In the genomic region with DNA sequence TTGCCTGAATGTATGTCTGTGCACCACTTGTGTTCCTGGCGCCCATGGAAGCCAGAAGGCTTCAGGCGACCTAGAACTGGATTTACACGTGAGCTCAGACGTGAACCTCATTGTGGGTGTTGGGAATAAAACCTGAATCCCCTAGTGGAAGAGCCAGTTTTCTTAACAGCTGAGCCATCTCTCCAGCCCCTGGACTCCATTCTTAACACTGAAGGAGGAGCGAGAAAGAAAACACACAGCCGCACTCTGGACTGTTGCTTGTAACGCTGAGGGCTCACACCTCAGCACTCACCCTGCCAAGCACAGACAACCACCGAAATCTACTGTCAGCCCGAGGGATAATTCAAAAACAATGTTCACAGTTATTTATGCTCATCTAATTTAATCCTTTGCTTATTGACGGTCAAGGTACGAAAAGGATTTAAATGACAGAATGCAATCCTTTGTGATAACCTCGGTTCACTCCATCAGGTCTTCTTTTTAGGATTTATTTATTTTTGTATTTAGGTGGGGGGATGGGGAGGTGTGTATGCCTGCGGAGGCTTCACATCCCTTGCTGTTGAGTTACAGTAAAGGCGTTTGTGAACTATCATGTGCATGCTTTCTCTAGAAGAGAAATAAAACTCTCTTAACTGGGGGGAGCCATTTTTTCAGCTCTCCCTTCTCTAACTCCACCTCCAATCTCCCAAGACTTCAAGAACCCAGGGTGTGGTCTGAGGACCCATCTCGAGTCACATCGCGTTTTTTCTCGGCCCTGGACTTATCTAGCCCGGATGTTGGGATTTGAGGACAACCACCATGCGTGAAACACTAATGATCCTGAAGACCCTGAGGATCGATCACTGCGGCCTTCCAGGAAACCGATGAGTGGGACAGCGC, we compare ENCODE assay signal across 8 mouse cellular contexts. TPM values are rescaled to one million over a fixed set of nuclear protein-coding genes. Genes with fewer than 3 reads are reported as not detected.
DNase-seq lines count a peak whose midpoint lies in the region; ATAC-seq and TF ChIP-seq lines count a peak whose summit lies in the region.

A gene (plus strand): TSS at position 764 of the 879 bp plus-strand sequence.

- H3K27ac ChIP-seq in embryonic facial prominence, embryonic 13.5 days = peak within 1 kb of the TSS; percentile 63
- peak within 1 kb of the TSS; percentile 77 to 87 for H3K27ac ChIP-seq in heart, embryonic 14.5 days (replicated peaks in 1 of 2; ENCODE audit: control insufficient read depth in 1 of 2, insufficient read depth in 1 of 2, low read depth in 2 of 2, low read length in 2 of 2)

- 7% methylated on average over 24 of the region's 24 CpGs for WGBS in embryonic facial prominence, embryonic 13.5 days
- 3% methylated on average over 24 of the region's 24 CpGs for WGBS in heart, embryonic 14.5 days

- intact Hi-C loops in left cerebral cortex, postnatal 25 days (cut with DNase I) = loop anchor here (1.0 to 5.0 kb wide), 2 partner anchors 176 to 717 kb away; no protein-coding TSS in a partner anchor

- no peaks in the 10 kb centered on the region for H3K9me3 ChIP-seq in embryonic facial prominence, embryonic 13.5 days
- H3K9me3 ChIP-seq in heart, embryonic 14.5 days (ENCODE audit: control insufficient read depth, low read length) = no peaks in the 10 kb centered on the region

- H3K4me2 ChIP-seq in embryonic facial prominence, embryonic 13.5 days = peak within 1 kb of the TSS; percentile 61
- peak within 1 kb of the TSS; percentile 78 for H3K4me2 ChIP-seq in heart, embryonic 14.5 days (ENCODE audit: low read length)
- peak within 1 kb of the TSS; percentile 81 for H3K4me2 ChIP-seq in myocyte (ENCODE audit: low read depth)

- peak within 1 kb of the TSS; percentile 74 for H3K4me3 ChIP-seq in embryonic facial prominence, embryonic 13.5 days
- peak within 1 kb of the TSS; percentile 89 to 95 for H3K4me3 ChIP-seq in heart, embryonic 14.5 days (ENCODE audit: control insufficient read depth in 1 of 2, insufficient read depth in 1 of 2, low read depth in 1 of 2, low read length in 2 of 2)
- peak within 1 kb of the TSS; percentile 71 for H3K4me3 ChIP-seq in myocyte

- TF ChIP-seq POLR2A in myocyte (IDR thresholded peaks at IDR 0.05; ENCODE audit: insufficient read length, low read depth) = no peak

- no peak for ATAC-seq in embryonic facial prominence, embryonic 13.5 days (ENCODE audit: insufficient number of reproducible peaks, insufficient read depth, low FRiP score, low TSS enrichment, low read depth)
- no peak; the same call in 1 of the 2 replicates for ATAC-seq in heart, embryonic 14.5 days (ENCODE audit: insufficient number of reproducible peaks, insufficient read depth, low FRiP score, low read depth)

- peaks cover 23% of the 10 kb centered on the region for H3K4me1 ChIP-seq in embryonic facial prominence, embryonic 13.5 days
- H3K4me1 ChIP-seq in heart, embryonic 14.5 days (ENCODE audit: control insufficient read depth in 2 of 2, insufficient read depth in 2 of 2, low read length in 2 of 2) = peaks cover 5 to 20% of the 10 kb centered on the region in 2 experiments; a peak in 3 of 4 replicates

- no peak for DNase-seq in frontal cortex, adult 2 months (ENCODE audit: extremely low spot score in 1 of 2, low spot score in 1 of 2)
- DNase-seq in frontal cortex, postnatal 25 days (ENCODE audit: low spot score in 2 of 2) = no peak
- peak; percentile 90 for DNase-seq in ES-CJ7 (ENCODE audit: low read depth, low spot score)
- DNase-seq in left cerebral cortex, postnatal 25 days (ENCODE audit: low spot score in 2 of 2) = peak in 1 of 2 experiments; percentile 19
- no peak for DNase-seq in thymus, postnatal 36 days

- H3K27me3 ChIP-seq in embryonic facial prominence, embryonic 13.5 days = no peaks in the 10 kb centered on the region
- H3K27me3 ChIP-seq in heart, embryonic 14.5 days (ENCODE audit: control insufficient read depth, insufficient read depth, low read length) = no peaks in the 10 kb centered on the region
- H3K27me3 ChIP-seq in myocyte (ENCODE audit: control insufficient read depth, insufficient read depth, insufficient read length) = no peaks in the 10 kb centered on the region

- peaks cover 7% of the 10 kb centered on the region for H3K36me3 ChIP-seq in embryonic facial prominence, embryonic 13.5 days
- peaks cover 7% of the 10 kb centered on the region for H3K36me3 ChIP-seq in heart, embryonic 14.5 days (ENCODE audit: control insufficient read depth, insufficient read depth, low read length)
- peaks cover 14% of the 10 kb centered on the region for H3K36me3 ChIP-seq in myocyte (ENCODE audit: control insufficient read depth, insufficient read depth)

- H3K79me2 ChIP-seq in myocyte (ENCODE audit: control insufficient read depth, insufficient read depth) = peaks cover 36% of the 10 kb centered on the region

- H3ac ChIP-seq in myocyte (ENCODE audit: control insufficient read depth, insufficient read length) = peak within 1 kb of the TSS; percentile 37

- H3K9ac ChIP-seq in embryonic facial prominence, embryonic 13.5 days = peak within 1 kb of the TSS; percentile 89
- peak within 1 kb of the TSS; percentile 96 for H3K9ac ChIP-seq in heart, embryonic 14.5 days (ENCODE audit: low read length)

TF ChIP-seq in myocyte, 11 proteins besides CTCF, POLR2A, EP300 and RAD21:
- no peak for TF ChIP-seq POLR2AphosphoS2 (IDR thresholded peaks at IDR 0.05; ENCODE audit: insufficient read length, low read depth)
- TF ChIP-seq MAX (IDR thresholded peaks at IDR 0.05; ENCODE audit: low read depth) = no peak
- TF ChIP-seq MYOG (IDR thresholded peaks at IDR 0.05; ENCODE audit: control insufficient read depth in 1 of 3, insufficient read depth in 1 of 3, insufficient read length in 2 of 3, low read depth in 2 of 3) = no peak
- TF ChIP-seq MYOD1 (IDR thresholded peaks at IDR 0.05; ENCODE audit: control insufficient read depth in 1 of 3, insufficient read length in 2 of 3, low read depth in 2 of 3) = no peak
- no peak for TF ChIP-seq TCF12 (IDR thresholded peaks at IDR 0.05; ENCODE audit: insufficient read depth, poor library complexity, severe bottlenecking)
- no peak for TF ChIP-seq SRF (IDR thresholded peaks at IDR 0.05; ENCODE audit: control insufficient read depth, insufficient read length, low read depth)
- TF ChIP-seq TCF3 (IDR thresholded peaks at IDR 0.05; ENCODE audit: insufficient read length, low read depth) = no peak
- no peak for TF ChIP-seq USF1 (IDR thresholded peaks at IDR 0.05; ENCODE audit: low read depth)
- TF ChIP-seq REST (IDR thresholded peaks at IDR 0.05; ENCODE audit: insufficient read depth, insufficient read length) = no peak
- TF ChIP-seq E2F4 (IDR thresholded peaks at IDR 0.05; ENCODE audit: insufficient read depth) = no peak
- no peak for TF ChIP-seq CEBPB (IDR thresholded peaks at IDR 0.05; ENCODE audit: insufficient read depth, poor library complexity, severe bottlenecking)

RNA-seq across cellular contexts. Expression of the gene that starts here (rescaled TPM):
- polyA plus RNA-seq in frontal cortex, adult 2 months (2012; rRNA removed) = 54.9 and 57.8 TPM in 2 replicates
- 42.4 and 46.7 TPM in 2 replicates for polyA plus RNA-seq in embryonic facial prominence, embryonic 13.5 days (2015; fragmentation: Nextera tagmentation; extraction: Ambion mirVana)
- 24.8 and 27.2 TPM in 2 replicates for polyA plus RNA-seq in heart, embryonic 14.5 days (2014; fragmentation: Nextera tagmentation; extraction: Ambion mirVana)
- total RNA-seq in left cerebral cortex, postnatal 25 days (2021) = 10 to 100 TPM; 34.2 to 35.4 TPM
- 25.3 TPM for polyA plus RNA-seq in myocyte (2012; fragmentation: generic; extraction: Trizol)
